Mouse (Mus musculus): ENCODE measurements around the gene Myg1. TPM values are rescaled to one million over a fixed set of nuclear protein-coding genes. Genes with fewer than 3 reads are reported as not detected.
A peak's percentile ranks its signal among the peaks of the same experiment; 100 is the strongest.

The Myg1 gene
- polyA plus RNA-seq, 1 experiment from 2014 or later = 59.9 TPM

GRCm38 (mm10) chr15:102308717-102309116, 22.8 kb upstream of the Myg1 start:
- Histone ChIP-seq H3K4me1 (ENCODE audit: control insufficient read depth in 2 of 2, insufficient read depth in 2 of 2, low read length in 2 of 2) (no peaks in the 10 kb centered on the region), H3K4me3 (ENCODE audit: control insufficient read depth in 1 of 2, insufficient read depth in 1 of 2, low read depth in 1 of 2, low read length in 2 of 2) (no peak overlapping the region), H3K9me3 (ENCODE audit: control insufficient read depth, low read length) (no peaks in the 10 kb centered on the region), H3K36me3 (ENCODE audit: control insufficient read depth, insufficient read depth, low read length) (peaks cover 96% of the 10 kb centered on the region), H3K4me2 (ENCODE audit: low read length) (no peak overlapping the region), H3K9ac (ENCODE audit: low read length) (no peak overlapping the region), H3K27me3 (ENCODE audit: control insufficient read depth, insufficient read depth, low read length) (no peaks in the 10 kb centered on the region), H3K27ac (replicated peaks in 1 of 2; ENCODE audit: control insufficient read depth in 1 of 2, insufficient read depth in 1 of 2, low read depth in 2 of 2, low read length in 2 of 2) (no peak overlapping the region)
- WGBS = 80% methylated on average over 9 of the region's 9 CpGs
- no peak for ATAC-seq (ENCODE audit: insufficient number of reproducible peaks, insufficient read depth, low FRiP score, low read depth)

- H3K27me3 ChIP-seq (ENCODE audit: control insufficient read depth, insufficient read depth, low read length) = no peaks in the 10 kb centered on the region
- 63% methylated on average over 10 of the region's 10 CpGs for WGBS
- no peak overlapping the region for H3K4me2 ChIP-seq (ENCODE audit: low read length)
- H3K4me3 ChIP-seq (ENCODE audit: control insufficient read depth in 1 of 2, insufficient read depth in 1 of 2, low read depth in 1 of 2, low read length in 2 of 2) = no peak overlapping the region
- no peak overlapping the region for H3K27ac ChIP-seq (replicated peaks in 1 of 2; ENCODE audit: control insufficient read depth in 1 of 2, insufficient read depth in 1 of 2, low read depth in 2 of 2, low read length in 2 of 2)
- no peaks in the 10 kb centered on the region for H3K4me1 ChIP-seq (ENCODE audit: control insufficient read depth in 2 of 2, insufficient read depth in 2 of 2, low read length in 2 of 2)
- no peaks in the 10 kb centered on the region for H3K9me3 ChIP-seq (ENCODE audit: control insufficient read depth, low read length)
- no peak; the same call in 1 of the 2 replicates for ATAC-seq (ENCODE audit: insufficient number of reproducible peaks, insufficient read depth, low FRiP score, low read depth)
- H3K9ac ChIP-seq (ENCODE audit: low read length) = no peak overlapping the region
- H3K36me3 ChIP-seq (ENCODE audit: control insufficient read depth, insufficient read depth, low read length) = peaks cover 96% of the 10 kb centered on the region
These were observed 21.2 kb upstream of the Myg1 start for GRCm38 (mm10) chr15:102310074-102310845.

GRCm38 (mm10) chr15:102311489-102311888, 20.0 kb upstream of the Myg1 start:
- Histone ChIP-seq H3K27me3 (ENCODE audit: control insufficient read depth, insufficient read depth, low read length) (no peaks in the 10 kb centered on the region), H3K36me3 (ENCODE audit: control insufficient read depth, insufficient read depth, low read length) (peaks cover 96% of the 10 kb centered on the region)

GRCm38 (mm10) chr15:102315292-102315691, 16.2 kb upstream of the Myg1 start:
- ATAC-seq (ENCODE audit: insufficient number of reproducible peaks, insufficient read depth, low FRiP score, low read depth) = no peak
- WGBS = 88% methylated on average over 8 of the region's 8 CpGs
- no peak overlapping the region for H3K4me3 ChIP-seq (ENCODE audit: control insufficient read depth in 1 of 2, insufficient read depth in 1 of 2, low read depth in 1 of 2, low read length in 2 of 2)
- H3K4me2 ChIP-seq (ENCODE audit: low read length) = no peak overlapping the region
- H3K9me3 ChIP-seq (ENCODE audit: control insufficient read depth, low read length) = no peaks in the 10 kb centered on the region
- no peak overlapping the region for H3K9ac ChIP-seq (ENCODE audit: low read length)
- no peak overlapping the region for H3K27ac ChIP-seq (replicated peaks in 1 of 2; ENCODE audit: control insufficient read depth in 1 of 2, insufficient read depth in 1 of 2, low read depth in 2 of 2, low read length in 2 of 2)
- H3K36me3 ChIP-seq (ENCODE audit: control insufficient read depth, insufficient read depth, low read length) = peaks cover 93% of the 10 kb centered on the region
- H3K27me3 ChIP-seq (ENCODE audit: control insufficient read depth, insufficient read depth, low read length) = no peaks in the 10 kb centered on the region
- H3K4me1 ChIP-seq (ENCODE audit: control insufficient read depth in 2 of 2, insufficient read depth in 2 of 2, low read length in 2 of 2) = no peaks in the 10 kb centered on the region

More at GRCm38 (mm10) chr15:102311489-102311888, 20.0 kb upstream of the Myg1 start:
- H3K27ac ChIP-seq (replicated peaks in 1 of 2; ENCODE audit: control insufficient read depth in 1 of 2, insufficient read depth in 1 of 2, low read depth in 2 of 2, low read length in 2 of 2) = no peak overlapping the region
- no peaks in the 10 kb centered on the region for H3K4me1 ChIP-seq (ENCODE audit: control insufficient read depth in 2 of 2, insufficient read depth in 2 of 2, low read length in 2 of 2)
- ATAC-seq (ENCODE audit: insufficient number of reproducible peaks, insufficient read depth, low FRiP score, low read depth) = no peak
- no peak overlapping the region for H3K9ac ChIP-seq (ENCODE audit: low read length)
- H3K9me3 ChIP-seq (ENCODE audit: control insufficient read depth, low read length) = no peaks in the 10 kb centered on the region
- no peak overlapping the region for H3K4me2 ChIP-seq (ENCODE audit: low read length)
- no peak overlapping the region for H3K4me3 ChIP-seq (ENCODE audit: control insufficient read depth in 1 of 2, insufficient read depth in 1 of 2, low read depth in 1 of 2, low read length in 2 of 2)

- no peaks in the 10 kb centered on the region for H3K27me3 ChIP-seq (ENCODE audit: control insufficient read depth, insufficient read depth, low read length)
- H3K36me3 ChIP-seq (ENCODE audit: control insufficient read depth, insufficient read depth, low read length) = peaks cover 94% of the 10 kb centered on the region
- no peak overlapping the region for H3K4me2 ChIP-seq (ENCODE audit: low read length)
- no peak overlapping the region for H3K27ac ChIP-seq (replicated peaks in 1 of 2; ENCODE audit: control insufficient read depth in 1 of 2, insufficient read depth in 1 of 2, low read depth in 2 of 2, low read length in 2 of 2)
- no peak overlapping the region for H3K4me3 ChIP-seq (ENCODE audit: control insufficient read depth in 1 of 2, insufficient read depth in 1 of 2, low read depth in 1 of 2, low read length in 2 of 2)
- H3K4me1 ChIP-seq (ENCODE audit: control insufficient read depth in 2 of 2, insufficient read depth in 2 of 2, low read length in 2 of 2) = no peaks in the 10 kb centered on the region
- H3K9me3 ChIP-seq (ENCODE audit: control insufficient read depth, low read length) = no peaks in the 10 kb centered on the region
- 83% methylated on average over 6 of the region's 6 CpGs for WGBS
- no peak; the same call in 1 of the 2 replicates for ATAC-seq (ENCODE audit: insufficient number of reproducible peaks, insufficient read depth, low FRiP score, low read depth)
- no peak overlapping the region for H3K9ac ChIP-seq (ENCODE audit: low read length)
These were observed 15.2 kb upstream of the Myg1 start for GRCm38 (mm10) chr15:102316263-102316662.

- Histone ChIP-seq H3K4me1 (ENCODE audit: control insufficient read depth in 2 of 2, insufficient read depth in 2 of 2, low read length in 2 of 2) (peaks cover 4 to 10% of the 10 kb centered on the region in 2 experiments; a peak in 3 of 4 replicates), H3K27me3 (ENCODE audit: control insufficient read depth, insufficient read depth, low read length) (no peaks in the 10 kb centered on the region), H3K9ac (ENCODE audit: low read length) (no peak overlapping the region), H3K36me3 (ENCODE audit: control insufficient read depth, insufficient read depth, low read length) (peaks cover 69% of the 10 kb centered on the region), H3K4me2 (ENCODE audit: low read length) (peak overlapping the region; percentile 86), H3K4me3 (ENCODE audit: control insufficient read depth in 1 of 2, insufficient read depth in 1 of 2, low read depth in 1 of 2, low read length in 2 of 2) (no peak overlapping the region), H3K27ac (replicated peaks in 1 of 2; ENCODE audit: control insufficient read depth in 1 of 2, insufficient read depth in 1 of 2, low read depth in 2 of 2, low read length in 2 of 2) (no peak overlapping the region), H3K9me3 (ENCODE audit: control insufficient read depth, low read length) (no peaks in the 10 kb centered on the region)
- no peak for ATAC-seq (ENCODE audit: insufficient number of reproducible peaks, insufficient read depth, low FRiP score, low read depth)
- whole genome bisulfite sequencing = 76% methylated on average over 12 of the region's 12 CpGs
These were observed 6.6 kb upstream of the Myg1 start for GRCm38 (mm10) chr15:102324654-102325473.

- Histone ChIP-seq H3K36me3 (ENCODE audit: control insufficient read depth, insufficient read depth, low read length) (peaks cover 65% of the 10 kb centered on the region), H3K27me3 (ENCODE audit: control insufficient read depth, insufficient read depth, low read length) (no peaks in the 10 kb centered on the region), H3K4me3 (ENCODE audit: control insufficient read depth in 1 of 2, insufficient read depth in 1 of 2, low read depth in 1 of 2, low read length in 2 of 2) (peak within 1 kb of the TSS; percentile 91 to 92), H3K27ac (replicated peaks in 1 of 2; ENCODE audit: control insufficient read depth in 1 of 2, insufficient read depth in 1 of 2, low read depth in 2 of 2, low read length in 2 of 2) (peak within 1 kb of the TSS; percentile 74 to 76), H3K4me2 (ENCODE audit: low read length) (peak within 1 kb of the TSS; percentile 86), H3K9me3 (ENCODE audit: control insufficient read depth, low read length) (no peaks in the 10 kb centered on the region), H3K4me1 (ENCODE audit: control insufficient read depth in 2 of 2, insufficient read depth in 2 of 2, low read length in 2 of 2) (peaks cover 4 to 10% of the 10 kb centered on the region in 2 experiments; a peak in 3 of 4 replicates), H3K9ac (ENCODE audit: low read length) (peak within 1 kb of the TSS; percentile 76)
- WGBS = under 1% methylated on average over 40 of the region's 40 CpGs
- ATAC-seq (ENCODE audit: insufficient number of reproducible peaks, insufficient read depth, low FRiP score, low read depth) = peak; percentile 78; the same call in 1 of the 2 replicates
These were observed 5.4 kb upstream of the Myg1 start, which contains the start of gene Pfdn5 for GRCm38 (mm10) chr15:102326022-102326576. Gene Pfdn5, plus strand, starts transcription at chr15:102326116.

Data from heart, embryonic 14.5 days (tissue).